In the genomic region with DNA sequence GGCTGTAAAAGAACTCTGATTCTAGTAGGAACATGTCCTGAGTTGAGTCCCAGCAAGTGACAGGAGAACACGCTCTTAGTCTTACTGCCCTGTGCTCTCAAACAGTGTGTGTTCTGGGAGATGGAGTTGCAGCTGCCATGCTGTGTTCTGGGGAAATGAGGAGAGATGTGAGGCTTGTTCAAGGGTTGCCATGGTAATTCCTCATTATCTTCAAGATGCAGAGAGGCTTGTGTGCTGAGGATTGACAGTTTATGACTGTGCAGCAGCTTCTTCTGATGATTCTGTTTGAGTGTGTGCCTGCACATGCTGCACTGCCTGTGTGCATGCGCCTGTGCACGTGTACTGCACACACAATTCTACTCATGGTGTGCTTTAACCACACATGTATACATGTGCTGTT, we compare ENCODE assay signal across 10 mouse cellular contexts.
DNase-seq lines count a peak whose midpoint lies in the region; ATAC-seq and TF ChIP-seq lines count a peak whose summit lies in the region.
"Had no signal": no experiment of that assay in that cellular context is flagged by ENCODE, and none has a peak within 500 bp of the region (broad histone marks: within the 10 kb centered on the region; RNA-seq: fewer than 3 reads in every experiment).

No protein-coding gene starts in this region.

- no peaks in the 10 kb centered on the region for H3K9me3 ChIP-seq in forebrain, embryonic 10.5 days
- no peaks in the 10 kb centered on the region for H3K9me3 ChIP-seq in midbrain, postnatal 0 days (ENCODE audit: low read length)
- no peaks in the 10 kb centered on the region for H3K9me3 ChIP-seq in heart, embryonic 10.5 days
- H3K9me3 ChIP-seq: limb, embryonic 12.5 days had no signal

- peak overlapping the region; percentile 21; the same call in 1 of the 2 replicates for H3K27ac ChIP-seq in forebrain, embryonic 10.5 days
- peak overlapping the region; percentile 70 for H3K27ac ChIP-seq in layer of hippocampus, adult 2 months
- H3K27ac ChIP-seq in midbrain, postnatal 0 days (ENCODE audit: low read depth, low read length): peak overlapping the region; percentile 76
- H3K27ac ChIP-seq in heart, embryonic 10.5 days: no peak overlapping the region
- H3K27ac ChIP-seq: limb, embryonic 12.5 days had no signal

- H3K4me1 ChIP-seq in forebrain, embryonic 10.5 days: peaks cover 14% of the 10 kb centered on the region
- H3K4me1 ChIP-seq in midbrain, postnatal 0 days (ENCODE audit: insufficient read depth, low read length): no peaks in the 10 kb centered on the region
- no peaks in the 10 kb centered on the region for H3K4me1 ChIP-seq in heart, embryonic 10.5 days
- H3K4me1 ChIP-seq: limb, embryonic 12.5 days had no signal

- 69% methylated on average over 3 of the region's 3 CpGs for WGBS in forebrain, embryonic 10.5 days
- WGBS in midbrain, postnatal 0 days: 19% methylated on average over 3 of the region's 3 CpGs
- 74% methylated on average over 3 of the region's 3 CpGs for WGBS in heart, embryonic 10.5 days

- H3K4me2 ChIP-seq in midbrain, postnatal 0 days (ENCODE audit: low read depth, low read length, poor library complexity, severe bottlenecking): no peak overlapping the region
- H3K4me2 ChIP-seq: limb, embryonic 12.5 days had no signal

- no peak for TF ChIP-seq CTCF in layer of hippocampus, adult 2 months (conservative IDR thresholded peaks at IDR 0.05)
- no peak for TF ChIP-seq CTCF in midbrain, postnatal 0 days (IDR thresholded peaks at IDR 0.05)

- H3K27me3 ChIP-seq in forebrain, embryonic 10.5 days (ENCODE audit: poor library complexity, severe bottlenecking): no peaks in the 10 kb centered on the region
- no peaks in the 10 kb centered on the region for H3K27me3 ChIP-seq in midbrain, postnatal 0 days (ENCODE audit: insufficient read depth, low read length)
- no peaks in the 10 kb centered on the region for H3K27me3 ChIP-seq in heart, embryonic 10.5 days (ENCODE audit: insufficient read depth, poor library complexity, severe bottlenecking)
- H3K27me3 ChIP-seq: limb, embryonic 12.5 days had no signal

- H3K4me3 ChIP-seq in forebrain, embryonic 10.5 days: no peak overlapping the region
- H3K4me3 ChIP-seq in layer of hippocampus, adult 2 months: no peak overlapping the region
- H3K4me3 ChIP-seq in midbrain, postnatal 0 days (ENCODE audit: low read depth, low read length): no peak overlapping the region
- no peak overlapping the region for H3K4me3 ChIP-seq in heart, embryonic 10.5 days
- H3K4me3 ChIP-seq: limb, embryonic 12.5 days had no signal

- ATAC-seq in midbrain, postnatal 0 days (ENCODE audit: low FRiP score): peak; percentile 93

- H3K36me3 ChIP-seq in forebrain, embryonic 10.5 days (replicated peaks): no peaks in the 10 kb centered on the region
- no peaks in the 10 kb centered on the region for H3K36me3 ChIP-seq in midbrain, postnatal 0 days (ENCODE audit: insufficient read depth, low read length)
- H3K36me3 ChIP-seq in heart, embryonic 10.5 days: no peaks in the 10 kb centered on the region
- H3K36me3 ChIP-seq: limb, embryonic 12.5 days had no signal

- H3K9ac ChIP-seq in midbrain, postnatal 0 days (replicated peaks; ENCODE audit: low read length, poor library complexity, severe bottlenecking): no peak overlapping the region
- H3K9ac ChIP-seq: limb, embryonic 12.5 days had no signal

- DNase-seq in ZHBTc4 (ENCODE audit: low read depth, low spot score): peak; percentile 4
- peak; percentile 17 for DNase-seq in forebrain, embryonic 10.5 days (ENCODE audit: extremely low spot score, low spot score)
- DNase-seq in layer of hippocampus, adult 2 months (ENCODE audit: low spot score in 2 of 2): peak; percentile 26 to 65
- peak; percentile 74 for DNase-seq in midbrain, postnatal 0 days (ENCODE audit: low spot score)
- no peak for DNase-seq in kidney, postnatal 25 days
- DNase-seq in heart, embryonic 10.5 days (ENCODE audit: low spot score): no peak
- no peak for DNase-seq in spleen, adult 12 weeks (ENCODE audit: low spot score)
- no peak for DNase-seq in urinary bladder, postnatal 36 days (ENCODE audit: low spot score in 2 of 2)
- DNase-seq: lung, postnatal 4 days had no signal

Comparison
In these comparisons a context has a peak if more than half of its experiments do, and no peak if none do; other contexts are left out.
1. DNase-seq: peak in ZHBTc4 (single experiment), forebrain, embryonic 10.5 days (single experiment), layer of hippocampus, adult 2 months (2 of 2) and midbrain, postnatal 0 days (single experiment); none in kidney, postnatal 25 days (0 of 2), heart, embryonic 10.5 days (single experiment), spleen, adult 12 weeks (single experiment) and urinary bladder, postnatal 36 days (0 of 2).